Mouse (Mus musculus): ENCODE data around the gene Kcnj4. TPM values are rescaled to one million over a fixed set of nuclear protein-coding genes. Genes with fewer than 3 reads are reported as not detected.
A peak's percentile ranks its signal among the peaks of the same experiment; 100 is the strongest.
"Not testable (repeated sequence)": the region's sequence is repeated elsewhere in the genome, so short reads cannot be mapped to it uniquely, and the experiment has no call there.

Kcnj4 gene
- total RNA-seq, 2 experiments from 2014 or later, result 1.3 to 1.7 TPM

- DNase-seq, result peak; percentile 93
Measured at GRCm38 (mm10) chr15:79511553-79512320, 6.7 kb upstream of the Kcnj4 start.

GRCm38 (mm10) chr15:79510425-79510824 lies 5.4 kb upstream of the Kcnj4 start:
- no peak for DNase-seq

- DNase-seq, result no peak
Measured at GRCm38 (mm10) chr15:79509998-79510397, 5.0 kb upstream of the Kcnj4 start.

DNA sequence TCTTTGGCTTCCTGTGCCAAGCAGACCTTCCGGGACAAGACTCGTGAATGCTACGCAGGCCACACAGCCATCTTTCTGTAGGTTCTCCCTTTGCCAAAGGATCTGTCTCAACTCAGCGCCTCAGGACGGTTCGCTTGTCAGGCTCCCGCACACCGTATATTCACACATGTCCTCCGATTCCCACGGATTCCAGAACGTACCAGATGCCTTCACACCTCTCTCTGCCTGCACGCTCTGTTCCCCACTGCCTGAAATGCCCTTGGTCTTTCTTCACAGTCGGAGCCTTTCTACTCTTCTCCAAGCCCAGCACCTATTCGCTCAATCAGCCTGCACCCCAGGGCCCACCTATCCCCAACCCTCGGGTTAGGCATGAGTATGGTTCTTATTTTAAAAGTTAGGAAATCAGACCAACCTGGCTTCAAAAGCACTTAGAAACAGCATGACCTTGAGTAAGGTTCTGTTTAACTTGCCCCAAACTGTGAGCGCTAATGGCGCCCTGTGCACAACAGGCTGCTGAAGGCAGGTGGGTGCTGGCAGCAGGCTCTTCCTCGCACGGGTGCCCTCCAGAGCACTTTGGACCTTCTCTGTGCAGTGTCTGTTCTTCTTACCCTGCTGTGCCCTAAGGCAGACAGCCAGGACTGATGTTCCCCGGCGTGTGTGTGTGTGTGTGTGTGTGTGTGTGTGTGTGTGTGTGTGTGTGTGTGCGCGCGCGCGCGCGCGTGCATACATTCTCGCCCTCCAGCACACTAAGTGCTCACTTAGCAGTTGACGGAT lies 2.2 kb upstream of the Kcnj4 start:
- DNase-seq, result no peak

DNA sequence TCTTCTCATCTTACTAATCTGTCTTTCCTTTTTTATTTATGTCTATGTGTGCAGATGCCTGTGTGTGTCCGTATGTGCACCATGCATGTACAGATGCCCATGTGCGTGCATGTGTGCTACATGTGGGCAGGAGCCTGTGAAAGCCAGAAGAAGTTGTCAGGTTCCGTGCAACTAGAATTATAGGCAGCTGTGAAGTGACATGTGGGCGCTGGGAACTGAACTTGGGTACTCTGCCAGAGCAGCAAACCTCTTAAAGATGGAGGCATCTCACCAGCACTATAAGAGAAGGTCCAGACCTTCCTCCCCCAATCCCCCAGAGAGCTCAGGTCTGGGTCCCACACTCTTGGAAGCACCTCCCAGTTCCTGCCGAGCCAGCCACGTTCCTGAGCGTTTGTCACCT lies 1.4 kb upstream of the Kcnj4 start:
- DNase-seq, result no peak

GRCm38 (mm10) chr15:79505616-79506283 lies 709 bp upstream of the Kcnj4 start:
- peak; percentile 83 for DNase-seq

- DNase-seq, result no peak
Measured at GRCm38 (mm10) chr15:79503438-79503837, 1.6 kb downstream of the Kcnj4 start.

DNA sequence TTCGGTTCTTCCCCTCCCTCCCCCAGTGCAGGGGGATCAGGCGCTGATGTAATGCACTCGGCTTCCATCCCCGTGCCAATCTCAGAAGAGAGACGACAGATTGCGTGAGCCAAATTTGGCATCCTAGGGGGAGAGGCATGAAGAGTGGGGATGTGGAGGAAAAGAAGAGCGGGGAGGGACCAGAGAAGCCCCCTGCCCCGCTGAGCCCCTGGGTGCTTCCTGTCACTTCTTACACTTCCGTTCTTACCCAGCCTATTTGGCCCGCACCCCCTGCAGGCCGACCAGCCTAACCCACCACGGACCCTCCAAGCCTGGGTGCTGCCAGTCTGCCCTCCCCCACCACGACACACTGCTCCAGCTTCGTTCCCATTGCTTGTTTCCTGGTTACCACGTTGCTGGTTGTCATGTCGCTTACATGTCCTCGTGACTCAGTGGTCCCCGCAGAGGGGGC lies 2.1 kb downstream of the Kcnj4 start:
- DNase-seq, result no peak

GRCm38 (mm10) chr15:79500110-79500509 lies 4.9 kb downstream of the Kcnj4 start:
- no peak for DNase-seq

DNA sequence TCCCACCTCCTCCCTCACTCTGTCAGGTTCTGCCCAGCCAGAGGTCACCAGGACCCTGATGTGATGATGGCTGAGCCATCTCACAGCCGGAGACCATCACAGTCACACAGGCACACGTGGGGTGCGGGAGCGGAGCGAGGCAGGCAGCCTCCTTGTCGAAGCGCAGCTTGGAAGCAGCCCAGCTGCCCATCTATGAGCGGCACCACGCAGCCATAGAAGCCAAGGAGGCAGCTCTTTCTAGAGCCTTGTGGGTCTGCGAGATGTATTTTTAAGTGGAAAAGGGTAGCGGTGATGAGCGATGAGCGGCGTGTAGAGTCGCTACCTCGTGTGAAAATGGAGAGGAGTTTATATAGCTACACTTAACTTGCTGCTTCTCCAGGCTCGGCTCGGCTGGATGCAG lies 11.5 kb downstream of the Kcnj4 start:
- DNase-seq, result no peak

GRCm38 (mm10) chr15:79489463-79489862 lies 15.6 kb downstream of the Kcnj4 start:
- no peak for DNase-seq

DNA sequence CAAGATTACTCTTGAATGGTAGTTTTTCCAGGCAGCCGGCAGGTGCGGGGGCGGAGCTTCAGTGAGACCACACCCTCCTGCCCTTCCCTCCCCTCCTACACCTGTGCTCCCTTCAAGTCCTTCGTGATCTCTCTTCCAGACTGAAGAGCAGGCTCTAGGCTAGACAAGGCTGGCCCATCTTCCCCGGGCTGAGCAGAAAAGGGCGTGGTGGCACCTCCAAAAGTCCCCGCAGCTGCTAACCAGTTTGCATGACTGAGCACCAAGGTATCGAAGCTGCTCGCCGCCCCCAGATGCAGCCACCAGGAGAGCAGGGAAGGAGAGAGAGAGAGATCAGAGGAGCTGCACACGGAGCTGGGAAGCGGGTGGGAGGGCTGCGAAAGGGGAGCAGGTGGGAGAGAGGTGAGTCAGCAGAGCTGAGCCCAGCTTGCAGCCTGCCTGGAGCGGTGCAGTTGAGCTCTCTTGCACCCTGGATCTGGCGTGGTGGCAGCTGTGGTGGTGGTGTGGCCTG lies 23.8 kb downstream of the Kcnj4 start:
- DNase-seq, result no peak

GRCm38 (mm10) chr15:79477227-79477626 lies 27.8 kb downstream of the Kcnj4 start:
- DNase-seq, result no peak

- DNase-seq, result no peak
Measured at GRCm38 (mm10) chr15:79473638-79474355, 31.2 kb downstream of the Kcnj4 start.

DNA sequence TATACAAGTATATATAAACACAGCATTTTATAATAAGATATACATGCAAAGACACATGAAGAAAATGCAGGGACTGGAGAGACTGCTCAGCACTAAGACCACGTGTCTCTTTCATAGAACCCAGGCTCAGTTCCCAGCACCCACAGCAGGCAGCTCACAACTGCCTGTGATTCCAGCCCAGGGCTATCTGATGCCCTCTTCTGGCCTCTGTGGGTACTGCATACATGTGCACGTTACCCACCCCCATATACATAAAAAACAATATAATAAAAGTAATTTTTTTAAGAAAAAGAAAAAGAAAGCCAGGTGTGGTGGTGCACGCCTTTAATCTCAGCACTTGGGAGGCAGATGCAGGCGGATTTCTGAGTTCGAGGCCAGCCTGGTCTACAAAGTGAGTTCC lies 32.0 kb downstream of the Kcnj4 start:
- no peak for DNase-seq

DNA sequence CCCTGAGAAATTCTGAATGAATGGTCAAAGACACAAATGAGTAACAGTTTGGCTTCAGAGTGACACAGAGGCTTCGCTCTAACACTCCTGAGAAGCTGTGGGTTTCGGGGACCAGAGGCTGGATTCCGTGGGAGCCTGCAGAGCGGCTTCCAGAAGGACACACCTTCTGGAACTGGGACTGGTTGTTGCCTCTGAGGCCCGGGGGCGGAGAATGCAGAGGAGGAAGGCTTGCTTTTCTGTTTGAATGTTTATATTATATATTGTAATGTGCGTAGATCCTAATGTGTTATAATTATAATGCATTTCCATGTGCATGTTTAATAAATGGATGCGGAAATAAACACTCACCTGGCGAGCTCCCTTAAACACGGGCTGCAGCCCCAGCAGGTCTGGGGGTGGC lies 33.9 kb downstream of the Kcnj4 start:
- DNase-seq, result no peak

- DNase-seq, result no peak
Measured at GRCm38 (mm10) chr15:79470583-79470982, 34.5 kb downstream of the Kcnj4 start.

DNA sequence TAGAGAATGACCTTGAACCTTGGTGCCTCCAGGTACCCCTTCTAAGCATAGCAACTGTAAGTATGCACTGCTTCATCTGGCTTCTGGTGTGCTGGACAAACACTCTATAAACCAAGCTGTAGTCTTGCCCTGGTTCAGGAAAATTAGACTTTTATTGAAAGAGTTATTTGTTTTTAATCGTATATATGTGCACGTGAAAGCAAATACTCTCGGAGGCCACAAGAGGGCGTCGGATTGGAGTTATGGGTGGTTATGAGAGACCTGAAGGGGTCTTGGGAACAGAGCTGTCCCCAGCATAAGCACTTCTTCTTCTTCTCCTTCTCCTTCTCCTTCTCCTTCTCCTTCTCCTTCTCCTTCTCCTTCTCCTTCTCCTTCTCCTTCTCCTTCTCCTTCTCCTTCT lies 35.5 kb downstream of the Kcnj4 start:
- DNase-seq, result no peak

- DNase-seq, result peak; percentile 94
Measured at GRCm38 (mm10) chr15:79466601-79467286, 38.3 kb downstream of the Kcnj4 start.

DNA sequence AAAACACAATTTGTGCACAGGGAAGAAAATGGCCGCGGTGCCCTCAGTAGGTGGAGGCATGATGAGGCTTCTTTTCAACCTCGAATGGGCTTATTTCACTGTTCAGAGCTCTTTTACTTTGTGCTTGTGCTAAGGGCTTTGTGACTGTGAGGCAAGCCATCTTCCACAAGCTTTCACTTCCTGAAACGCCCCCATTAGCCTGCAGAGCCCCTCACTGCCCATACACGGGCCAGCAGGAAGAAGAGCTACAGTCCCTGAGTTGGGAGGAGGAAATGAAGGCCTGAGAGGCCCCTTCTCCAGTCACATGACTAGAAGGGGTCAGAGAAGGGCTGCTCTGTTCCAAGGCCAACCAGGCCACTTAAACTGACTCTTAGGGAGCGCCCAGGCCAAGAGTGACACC lies 48.5 kb downstream of the Kcnj4 start:
- no peak for DNase-seq

DNA sequence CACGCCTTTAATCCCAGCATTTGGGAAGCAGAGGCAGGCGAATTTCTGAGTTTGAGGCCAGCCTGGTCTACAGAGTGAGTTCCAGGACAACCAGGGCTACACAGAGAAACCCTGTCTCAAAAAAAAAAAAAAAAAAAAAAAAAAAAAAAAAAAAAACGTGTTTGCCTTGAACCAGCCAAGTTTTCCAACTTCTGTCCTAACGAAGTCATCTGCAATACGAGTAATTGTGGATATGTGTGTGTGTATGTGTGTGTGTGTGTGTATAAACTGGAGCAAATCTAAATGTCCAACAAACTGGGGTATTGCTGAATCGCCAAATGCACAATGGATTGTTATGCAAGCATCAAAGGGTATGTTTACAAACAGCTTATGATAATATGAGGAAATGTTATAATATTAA lies 48.9 kb downstream of the Kcnj4 start:
- DNase-seq, result not testable (repeated sequence)
